Mouse (Mus musculus): ENCODE data around the gene Gm3404.
"Not testable (repeated sequence)": the region's sequence is repeated elsewhere in the genome, so short reads cannot be mapped to it uniquely, and the experiment has no call there.

GRCm38 (mm10) chr5:146479564-146479963 is 46.0 kb upstream of the Gm3404 start:
- peak; percentile 64 for TF ChIP-seq CTCF (IDR thresholded peaks at IDR 0.05)
- TF ChIP-seq EP300 (IDR thresholded peaks at IDR 0.05) = not testable (repeated sequence)
